Mouse (Mus musculus): Measurements from ENCODE around the gene Kcna7. TPM values are rescaled to one million over a fixed set of nuclear protein-coding genes. Genes with fewer than 3 reads are reported as not detected.
A peak's percentile ranks its signal among the peaks of the same experiment; 100 is the strongest.

Gene Kcna7
- polyA plus RNA-seq, 1 experiment from 2014 or later, result not detected

GRCm38 (mm10) chr7:45456721-45457203 is 51.3 kb downstream of the Kcna7 start:
- ATAC-seq (ENCODE audit: borderline replicate concordance, extremely low read depth, low FRiP score, low TSS enrichment), result no peak
- no peak overlapping the region for H3K9ac ChIP-seq
- H3K4me1 ChIP-seq, result peaks cover 34% of the 10 kb centered on the region
- H3K27ac ChIP-seq, result 0 out of 2 replicates have a peak overlapping the region, but pooled peaks have one; percentile 47
- peaks cover 55% of the 10 kb centered on the region for H3K36me3 ChIP-seq
- no peak overlapping the region; the same call in 1 of the 2 replicates for H3K4me3 ChIP-seq
- no peaks in the 10 kb centered on the region for H3K9me3 ChIP-seq
- WGBS, result 39% methylated on average over 9 of the region's 9 CpGs
- peak overlapping the region; percentile 72 for H3K4me2 ChIP-seq
- H3K27me3 ChIP-seq, result no peaks in the 10 kb centered on the region

DNA sequence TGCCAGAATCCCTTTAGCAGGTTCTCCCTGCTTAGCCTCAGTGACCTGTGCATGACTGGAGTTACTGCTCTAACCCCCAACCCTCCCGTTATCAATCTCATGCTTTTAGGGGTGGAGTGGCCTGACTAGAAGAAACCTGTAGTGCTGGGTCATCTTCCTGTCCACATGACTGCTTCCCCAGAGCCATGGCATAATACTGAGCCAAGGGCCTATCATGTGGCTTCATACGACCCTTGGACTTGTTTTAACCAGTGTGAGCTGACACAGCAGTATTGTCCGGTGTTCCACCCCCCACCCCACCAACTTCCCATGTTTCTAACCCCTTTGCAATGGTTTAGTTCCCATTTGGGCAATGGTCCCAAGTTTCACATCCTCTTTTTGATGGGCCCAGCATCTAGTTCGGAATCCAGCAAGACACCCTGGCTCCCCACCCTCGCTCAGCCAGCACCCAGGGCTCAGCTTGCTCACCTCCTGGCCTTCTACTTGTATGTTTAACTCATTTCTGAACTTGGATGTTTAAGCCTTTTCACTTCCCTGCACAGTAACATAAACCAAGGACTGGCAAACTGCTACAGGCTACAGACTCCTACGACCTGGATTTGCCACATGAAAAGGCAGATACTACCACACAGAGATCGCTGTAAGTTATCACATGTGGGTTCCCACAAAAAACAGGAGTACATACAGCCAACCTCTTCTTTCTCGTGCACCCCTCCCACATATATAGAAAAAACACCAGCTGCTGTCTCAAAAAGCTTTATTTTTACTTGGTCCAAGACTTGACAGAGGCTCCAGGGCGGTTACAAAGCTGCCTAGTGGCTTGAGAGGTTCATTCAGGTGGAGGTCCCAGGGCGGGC is 52.0 kb downstream of the Kcna7 start:
- Histone ChIP-seq H3K4me1 (peaks cover 36% of the 10 kb centered on the region), H3K9ac (peak overlapping the region; percentile 85), H3K4me3 (peak overlapping the region; percentile 76), H3K9me3 (no peaks in the 10 kb centered on the region), H3K4me2 (peak overlapping the region; percentile 72), H3K36me3 (peaks cover 55% of the 10 kb centered on the region), H3K27me3 (no peaks in the 10 kb centered on the region), H3K27ac (peak overlapping the region; percentile 47; the same call in 1 of the 2 replicates)
- no peak for ATAC-seq (ENCODE audit: borderline replicate concordance, extremely low read depth, low FRiP score, low TSS enrichment)
- WGBS, result 47% methylated on average over 10 of the region's 10 CpGs

DNA sequence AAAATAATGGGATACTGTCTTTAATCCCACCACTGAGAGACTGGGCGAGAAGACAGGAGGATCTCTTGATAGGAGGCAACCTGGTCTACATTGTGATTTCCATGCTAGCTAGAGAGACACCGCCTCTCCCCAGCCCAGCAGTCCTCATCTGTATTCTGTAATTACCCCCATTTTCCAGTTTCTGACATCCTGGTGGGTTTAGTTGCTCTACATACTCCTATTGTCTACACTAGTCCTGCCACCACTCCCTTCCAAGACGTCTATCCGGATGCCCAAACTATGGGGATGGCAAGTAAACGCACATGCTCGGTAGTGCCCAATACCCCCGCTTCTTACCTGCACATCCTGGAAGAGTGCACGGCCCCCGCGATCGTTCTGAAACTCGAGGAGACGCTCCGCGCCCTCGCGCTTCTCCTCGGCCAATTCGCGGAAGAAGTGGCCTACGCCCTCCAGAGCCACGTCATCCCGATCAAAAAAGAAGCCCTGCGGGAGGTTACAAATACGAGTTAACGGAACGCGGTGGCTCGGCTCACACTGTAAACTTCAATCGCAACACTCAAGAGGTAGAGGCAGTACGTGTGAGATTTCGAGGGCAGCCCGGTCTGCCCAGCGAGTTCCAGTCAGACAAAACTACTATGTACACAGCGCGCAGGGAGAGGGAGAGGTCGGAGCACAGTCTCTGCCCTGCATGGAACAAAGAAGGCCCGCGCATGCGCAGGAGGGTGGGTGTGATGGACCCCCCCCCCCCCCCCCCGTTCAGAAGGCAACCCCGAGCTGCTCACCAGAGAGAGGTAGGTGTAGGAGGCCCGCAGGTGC is 53.5 kb downstream of the Kcna7 start:
- H3K36me3 ChIP-seq, result peaks cover 58% of the 10 kb centered on the region
- H3K27ac ChIP-seq, result peak overlapping the region; percentile 83
- peak overlapping the region; percentile 76 for H3K4me3 ChIP-seq
- ATAC-seq (ENCODE audit: borderline replicate concordance, extremely low read depth, low FRiP score, low TSS enrichment), result peak; percentile 64
- H3K9ac ChIP-seq, result peak overlapping the region; percentile 85
- no peaks in the 10 kb centered on the region for H3K27me3 ChIP-seq
- peaks cover 36% of the 10 kb centered on the region for H3K4me1 ChIP-seq
- WGBS, result under 1% methylated on average over 43 of the region's 43 CpGs
- no peaks in the 10 kb centered on the region for H3K9me3 ChIP-seq
- peak overlapping the region; percentile 72 for H3K4me2 ChIP-seq

Small RNA genes within 50 kb of the gene (microRNA-seq; reads per million reads assigned to microRNA genes)
- gene Gm22133, result not detected

Other genes starting within 250 kb of the Kcna7 start
- gene Slc17a7, start 241.7 kb upstream of the Kcna7 start, polyA plus RNA-seq (2015; fragmentation: Nextera tagmentation; extraction: Ambion mirVana), result 0.33 and 0.55 TPM in 2 replicates
- not detected in 2 replicates for gene Gfy, start 226.1 kb upstream of the Kcna7 start, polyA plus RNA-seq (2015; fragmentation: Nextera tagmentation; extraction: Ambion mirVana)
- gene Pth2, start 224.7 kb upstream of the Kcna7 start, polyA plus RNA-seq (2015; fragmentation: Nextera tagmentation; extraction: Ambion mirVana), result not detected in 2 replicates
- gene Ccdc155, start 200.8 kb upstream of the Kcna7 start, polyA plus RNA-seq (2015; fragmentation: Nextera tagmentation; extraction: Ambion mirVana), result 0.75 and 1.1 TPM in 2 replicates
- 0.54 and 1.1 TPM in 2 replicates for gene Dkkl1, start 193.5 kb upstream of the Kcna7 start, polyA plus RNA-seq (2015; fragmentation: Nextera tagmentation; extraction: Ambion mirVana)
- 180 and 183 TPM in 2 replicates for gene Tead2, start 189.9 kb upstream of the Kcna7 start, polyA plus RNA-seq (2015; fragmentation: Nextera tagmentation; extraction: Ambion mirVana)
- gene Cd37, start 166.5 kb upstream of the Kcna7 start, polyA plus RNA-seq (2015; fragmentation: Nextera tagmentation; extraction: Ambion mirVana), result 3.1 and 3.8 TPM in 2 replicates
- 0.16 TPM in 1 of 2 replicates, not detected in the other for gene Slc6a16, start 164.6 kb upstream of the Kcna7 start, polyA plus RNA-seq (2015; fragmentation: Nextera tagmentation; extraction: Ambion mirVana)
- 0.09 TPM in 1 of 2 replicates, not detected in the other for gene Slc6a21, start 128.1 kb upstream of the Kcna7 start, polyA plus RNA-seq (2015; fragmentation: Nextera tagmentation; extraction: Ambion mirVana)
- 19.1 and 20.0 TPM in 2 replicates for gene Trpm4, start 71.9 kb upstream of the Kcna7 start, polyA plus RNA-seq (2015; fragmentation: Nextera tagmentation; extraction: Ambion mirVana)
- gene Hrc, start 70.4 kb upstream of the Kcna7 start, polyA plus RNA-seq (2015; fragmentation: Nextera tagmentation; extraction: Ambion mirVana), result 1.7 and 2.3 TPM in 2 replicates
- gene Ppfia3, start 38.6 kb upstream of the Kcna7 start, polyA plus RNA-seq (2015; fragmentation: Nextera tagmentation; extraction: Ambion mirVana), result 3.1 TPM in 2 replicates
- 0.60 and 0.92 TPM in 2 replicates for gene Lin7b, start 35.1 kb upstream of the Kcna7 start, polyA plus RNA-seq (2015; fragmentation: Nextera tagmentation; extraction: Ambion mirVana)
- gene Snrnp70, start 9.9 kb upstream of the Kcna7 start, polyA plus RNA-seq (2015; fragmentation: Nextera tagmentation; extraction: Ambion mirVana), result 224 and 229 TPM in 2 replicates
- 3.5 TPM in 2 replicates for gene Ntf5, start 8.0 kb downstream of the Kcna7 start, polyA plus RNA-seq (2015; fragmentation: Nextera tagmentation; extraction: Ambion mirVana)
- gene Lhb, start 15.2 kb downstream of the Kcna7 start, polyA plus RNA-seq (2015; fragmentation: Nextera tagmentation; extraction: Ambion mirVana), result 0.25 and 0.70 TPM in 2 replicates
- 42.7 and 46.7 TPM in 2 replicates for gene Gys1, start 29.2 kb downstream of the Kcna7 start, polyA plus RNA-seq (2015; fragmentation: Nextera tagmentation; extraction: Ambion mirVana)
- 161 and 173 TPM in 2 replicates for gene Ruvbl2, start 32.4 kb downstream of the Kcna7 start, polyA plus RNA-seq (2015; fragmentation: Nextera tagmentation; extraction: Ambion mirVana)
- gene Ftl1, start 54.2 kb downstream of the Kcna7 start, polyA plus RNA-seq (2015; fragmentation: Nextera tagmentation; extraction: Ambion mirVana), result 5,197 and 5,279 TPM in 2 replicates
- 161 and 176 TPM in 2 replicates for gene Bax, start 61.2 kb downstream of the Kcna7 start, polyA plus RNA-seq (2015; fragmentation: Nextera tagmentation; extraction: Ambion mirVana)
- 0.33 and 0.74 TPM in 2 replicates for gene Tulp2, start 76.2 kb downstream of the Kcna7 start, polyA plus RNA-seq (2015; fragmentation: Nextera tagmentation; extraction: Ambion mirVana)
- gene Gm45808, start 81.2 kb downstream of the Kcna7 start, polyA plus RNA-seq (2015; fragmentation: Nextera tagmentation; extraction: Ambion mirVana), result not detected in 2 replicates
- 2.8 and 3.4 TPM in 2 replicates for gene Dhdh, start 83.2 kb downstream of the Kcna7 start, polyA plus RNA-seq (2015; fragmentation: Nextera tagmentation; extraction: Ambion mirVana)
- 230 and 238 TPM in 2 replicates for gene Nucb1, start 104.8 kb downstream of the Kcna7 start, polyA plus RNA-seq (2015; fragmentation: Nextera tagmentation; extraction: Ambion mirVana)
- 21.9 and 22.9 TPM in 2 replicates for gene Ppp1r15a, start 120.6 kb downstream of the Kcna7 start, polyA plus RNA-seq (2015; fragmentation: Nextera tagmentation; extraction: Ambion mirVana)
- 2.2 and 3.3 TPM in 2 replicates for gene Plekha4, start 120.7 kb downstream of the Kcna7 start, polyA plus RNA-seq (2015; fragmentation: Nextera tagmentation; extraction: Ambion mirVana)
- 1.5 and 1.7 TPM in 2 replicates for gene Hsd17b14, start 149.2 kb downstream of the Kcna7 start, polyA plus RNA-seq (2015; fragmentation: Nextera tagmentation; extraction: Ambion mirVana)
- 57.7 and 62.5 TPM in 2 replicates for gene Bcat2, start 164.5 kb downstream of the Kcna7 start, polyA plus RNA-seq (2015; fragmentation: Nextera tagmentation; extraction: Ambion mirVana)
- gene Fgf21, start 209.8 kb downstream of the Kcna7 start, polyA plus RNA-seq (2015; fragmentation: Nextera tagmentation; extraction: Ambion mirVana), result 0.42 TPM in 1 of 2 replicates, not detected in the other
- 0.47 and 0.49 TPM in 2 replicates for gene Fut1, start 211.6 kb downstream of the Kcna7 start, polyA plus RNA-seq (2015; fragmentation: Nextera tagmentation; extraction: Ambion mirVana)
- gene Izumo1, start 216.2 kb downstream of the Kcna7 start, polyA plus RNA-seq (2015; fragmentation: Nextera tagmentation; extraction: Ambion mirVana), result 0.15 and 0.29 TPM in 2 replicates
- gene Rasip1, start 221.8 kb downstream of the Kcna7 start, polyA plus RNA-seq (2015; fragmentation: Nextera tagmentation; extraction: Ambion mirVana), result 32.4 and 33.3 TPM in 2 replicates
- gene Mamstr, start 234.3 kb downstream of the Kcna7 start, polyA plus RNA-seq (2015; fragmentation: Nextera tagmentation; extraction: Ambion mirVana), result 7.7 and 9.5 TPM in 2 replicates